ENCODE assay signal across 27 mouse cellular contexts in genomic region chr7:111499255-111499790, GRCm38 (mm10).
DNase-seq lines count a peak whose midpoint lies in the region; ATAC-seq and TF ChIP-seq lines count a peak whose summit lies in the region.
"Had no signal": no experiment of that assay in that cellular context is flagged by ENCODE, and none has a peak within 500 bp of the region (broad histone marks: within the 10 kb centered on the region; RNA-seq: fewer than 3 reads in every experiment).

No protein-coding gene starts in this region.

- no peak for TF ChIP-seq POLR2A in myocyte (IDR thresholded peaks at IDR 0.05; ENCODE audit: insufficient read length, low read depth)

- no peak overlapping the region for H3K4me3 ChIP-seq in lung, embryonic 16.5 days (ENCODE audit: low read length)
- H3K4me3 ChIP-seq in myocyte: no peak overlapping the region
- H3K4me3 ChIP-seq: embryonic facial prominence, embryonic 13.5 days; embryonic facial prominence, embryonic 15.5 days; erythroblast, embryonic 14.5 days; forebrain, embryonic 10.5 days; forebrain, embryonic 12.5 days had no signal

- peak; percentile 56; the same call in 1 of the 2 replicates for ATAC-seq in lung, embryonic 16.5 days (ENCODE audit: low read depth)
- ATAC-seq: activated CD4-positive, CD25-positive, alpha-beta regulatory T cell, adult 4 months; CD4-positive, CD25-positive, alpha-beta regulatory T cell, adult 4 months; forebrain, embryonic 14.5 days; forebrain, embryonic 16.5 days; Patski had no signal

- no peaks in the 10 kb centered on the region for H3K36me3 ChIP-seq in lung, embryonic 16.5 days (ENCODE audit: control insufficient read depth, insufficient read depth, low read length)
- no peaks in the 10 kb centered on the region for H3K36me3 ChIP-seq in myocyte (ENCODE audit: control insufficient read depth, insufficient read depth)
- H3K36me3 ChIP-seq: embryonic facial prominence, embryonic 13.5 days; forebrain, embryonic 10.5 days; forebrain, embryonic 12.5 days; G1E had no signal

- DNase-seq in heart, adult 11 months: peak; percentile 24
- no peak for DNase-seq in heart, postnatal 10 days
- DNase-seq in lung, adult 18-20 months: no peak
- DNase-seq: adrenal gland, adult 8-10 months; adrenal gland, postnatal 14 days; B cell, adult 2 months; cerebellum, adult 11 months; cerebellum, adult 18-20 months; cerebellum, adult 8-10 months; cerebellum, adult 9-11 months; cerebellum, postnatal 14 days; cerebellum, postnatal 36 days; embryo, embryonic 11 days had no signal

- no peaks in the 10 kb centered on the region for H3K79me2 ChIP-seq in myocyte (ENCODE audit: control insufficient read depth, insufficient read depth)

- no peaks in the 10 kb centered on the region for H3K9me3 ChIP-seq in lung, embryonic 16.5 days (ENCODE audit: control insufficient read depth, low read length)
- H3K9me3 ChIP-seq: embryonic facial prominence, embryonic 13.5 days; embryonic facial prominence, embryonic 15.5 days; forebrain, embryonic 10.5 days; forebrain, embryonic 12.5 days had no signal

- no peak overlapping the region for H3K9ac ChIP-seq in lung, embryonic 16.5 days (ENCODE audit: low read length)
- H3K9ac ChIP-seq: embryonic facial prominence, embryonic 13.5 days; embryonic facial prominence, embryonic 15.5 days; forebrain, embryonic 12.5 days had no signal

- 33% methylated on average over 2 of the region's 2 CpGs for WGBS in lung, embryonic 16.5 days

- no peak overlapping the region for H3K4me2 ChIP-seq in lung, embryonic 16.5 days (ENCODE audit: low read depth, low read length)
- no peak overlapping the region for H3K4me2 ChIP-seq in myocyte (ENCODE audit: low read depth)
- H3K4me2 ChIP-seq: embryonic facial prominence, embryonic 13.5 days; embryonic facial prominence, embryonic 15.5 days; forebrain, embryonic 12.5 days had no signal

- no peak overlapping the region for H3K27ac ChIP-seq in lung, embryonic 16.5 days (ENCODE audit: low read length)
- H3K27ac ChIP-seq: embryonic facial prominence, embryonic 13.5 days; embryonic facial prominence, embryonic 15.5 days; forebrain, embryonic 10.5 days; forebrain, embryonic 12.5 days had no signal

- H3K27me3 ChIP-seq in lung, embryonic 16.5 days (ENCODE audit: control insufficient read depth, insufficient read depth, low read depth, low read length): no peaks in the 10 kb centered on the region
- H3K27me3 ChIP-seq in myocyte (ENCODE audit: control insufficient read depth, insufficient read depth, insufficient read length): no peaks in the 10 kb centered on the region
- H3K27me3 ChIP-seq: CH12.LX; embryonic facial prominence, embryonic 13.5 days; embryonic facial prominence, embryonic 15.5 days; Patski had no signal

- no peak overlapping the region for H3ac ChIP-seq in myocyte (ENCODE audit: control insufficient read depth, insufficient read length)

- intact Hi-C loops in heart, postnatal 10 days (cut with DNase I): no loop called here

- peaks cover 7% of the 10 kb centered on the region; the same call in 1 of the 2 replicates for H3K4me1 ChIP-seq in lung, embryonic 16.5 days (replicated peaks; ENCODE audit: control insufficient read depth, insufficient read depth, low read length)
- H3K4me1 ChIP-seq: forebrain, embryonic 10.5 days; forebrain, embryonic 12.5 days had no signal

TF ChIP-seq in myocyte, 11 proteins besides CTCF, POLR2A, EP300 and RAD21:
- TF ChIP-seq MYOD1 (IDR thresholded peaks at IDR 0.05; ENCODE audit: control insufficient read depth in 1 of 3, insufficient read length in 2 of 3, low read depth in 2 of 3) (peak; percentile 55 to 91 (median 88)), MYOG (IDR thresholded peaks at IDR 0.05; ENCODE audit: control insufficient read depth in 1 of 3, insufficient read depth in 1 of 3, insufficient read length in 2 of 3, low read depth in 2 of 3) (peak in 2 of 3 experiments; percentile 81 to 85), CEBPB (IDR thresholded peaks at IDR 0.05; ENCODE audit: insufficient read depth, poor library complexity, severe bottlenecking) (no peak), TCF3 (IDR thresholded peaks at IDR 0.05; ENCODE audit: insufficient read length, low read depth) (no peak), POLR2AphosphoS2 (IDR thresholded peaks at IDR 0.05; ENCODE audit: insufficient read length, low read depth) (no peak), TCF12 (IDR thresholded peaks at IDR 0.05; ENCODE audit: insufficient read depth, poor library complexity, severe bottlenecking) (peak; percentile 73), SRF (IDR thresholded peaks at IDR 0.05; ENCODE audit: control insufficient read depth, insufficient read length, low read depth) (no peak), E2F4 (IDR thresholded peaks at IDR 0.05; ENCODE audit: insufficient read depth) (no peak), REST (IDR thresholded peaks at IDR 0.05; ENCODE audit: insufficient read depth, insufficient read length) (no peak), MAX (IDR thresholded peaks at IDR 0.05; ENCODE audit: low read depth) (no peak), USF1 (IDR thresholded peaks at IDR 0.05; ENCODE audit: low read depth) (no peak)
